Mouse (Mus musculus) adrenal gland, postnatal 36 days (tissue): ENCODE data around the gene Syt3. TPM values are rescaled to one million over a fixed set of nuclear protein-coding genes. Genes with fewer than 3 reads are reported as not detected.
A peak's percentile ranks its signal among the peaks of the same experiment; 100 is the strongest.

ENCODE experiments used
- DNase-seq, 2 experiments: peaks; one replicate each; pipeline ENCODE4 v3.0.0; 2021; ENCODE audit warnings: mixed read lengths in 1 of 2
- total RNA-seq, 2 experiments: library from RNA; stranded (reverse); gene quantifications; 2 replicates each; pipeline ENCODE4 v1.2.3; 2021

Syt3 gene
- total RNA-seq, 2 experiments from 2014 or later: 3.0 to 4.7 TPM

DNA sequence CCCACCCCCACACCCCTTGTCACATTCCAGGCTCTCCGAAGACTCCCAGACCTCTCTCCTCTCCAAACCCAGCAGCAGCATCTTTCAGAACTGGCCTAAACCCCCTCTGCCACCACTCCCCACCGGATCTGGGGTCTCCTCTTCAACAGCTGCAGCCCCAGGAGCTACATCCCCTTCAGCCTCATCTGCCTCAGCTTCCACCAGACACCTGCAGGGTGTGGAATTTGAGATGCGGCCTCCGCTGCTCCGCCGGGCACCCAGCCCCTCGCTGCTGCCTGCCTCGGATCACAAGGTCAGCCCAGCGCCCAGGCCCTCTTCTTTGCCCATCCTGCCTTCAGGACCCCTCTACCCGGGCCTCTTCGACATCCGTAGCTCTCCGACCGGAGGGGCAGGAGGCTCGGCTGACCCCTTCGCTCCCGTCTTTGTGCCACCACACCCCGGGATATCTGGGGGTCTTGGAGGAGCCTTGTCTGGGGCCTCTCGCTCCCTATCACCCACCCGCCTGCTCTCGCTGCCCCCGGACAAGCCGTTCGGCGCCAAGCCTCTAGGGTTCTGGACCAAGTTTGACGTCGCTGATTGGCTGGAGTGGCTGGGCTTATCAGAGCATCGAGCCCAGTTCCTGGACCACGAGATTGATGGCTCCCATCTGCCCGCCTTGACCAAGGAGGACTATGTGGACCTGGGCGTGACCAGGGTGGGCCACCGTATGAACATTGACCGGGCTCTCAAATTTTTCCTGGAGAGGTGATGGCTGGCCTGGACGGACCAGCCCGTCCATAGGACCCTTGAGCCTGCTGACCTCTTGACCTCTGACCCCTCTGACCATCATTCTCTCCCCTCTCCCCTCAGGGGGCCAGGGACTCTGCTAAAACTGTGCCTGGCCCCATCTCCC lies 27.1 kb upstream of the Syt3 start:
- DNase-seq: no peak

DNA sequence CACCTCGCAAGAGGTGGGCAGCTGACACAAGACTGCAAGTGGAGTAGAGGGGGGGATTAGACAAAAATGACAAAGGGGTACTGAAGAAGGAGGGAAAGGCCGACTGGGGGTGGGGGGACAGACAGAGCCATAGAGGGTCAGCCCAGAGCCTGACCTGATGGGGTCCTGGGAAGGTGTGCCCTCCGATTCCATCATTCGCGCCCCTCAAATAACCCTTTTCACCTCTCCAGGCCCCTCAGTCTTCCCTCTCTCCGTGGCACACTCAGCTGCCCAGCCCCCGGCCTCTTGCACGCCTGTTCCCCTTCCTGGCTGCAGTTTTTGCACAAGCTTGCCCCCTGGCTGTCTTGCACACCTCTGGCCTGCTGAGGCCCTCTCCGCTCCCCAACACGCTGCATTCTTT lies 26.4 kb upstream of the Syt3 start:
- no peak for DNase-seq

DNA sequence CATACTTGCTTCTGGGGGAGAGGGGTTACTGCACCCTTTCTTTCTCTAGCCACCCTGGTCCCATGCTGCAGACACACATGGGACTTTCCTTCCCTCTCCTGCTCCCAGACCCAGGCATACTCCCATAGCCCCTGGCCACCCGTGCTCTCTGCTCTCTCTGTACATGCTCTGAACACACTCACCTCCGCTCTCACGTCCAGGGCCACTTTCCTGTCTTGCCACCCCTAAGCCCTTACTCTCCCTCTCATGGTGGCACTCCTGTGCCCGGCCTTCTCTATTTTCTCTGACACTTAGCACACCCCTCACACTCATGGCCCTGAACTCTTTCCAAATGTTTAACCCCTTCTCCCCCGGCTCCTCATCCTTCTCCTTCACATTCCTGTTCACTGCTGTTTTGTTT lies 25.9 kb upstream of the Syt3 start:
- no peak for DNase-seq

- no peak for DNase-seq
These were observed 24.8 kb upstream of the Syt3 start for GRCm38 (mm10) chr7:44358886-44359654.

- peak; percentile 94 to 96 for DNase-seq
These were observed 23.8 kb upstream of the Syt3 start for GRCm38 (mm10) chr7:44359908-44360672.

DNA sequence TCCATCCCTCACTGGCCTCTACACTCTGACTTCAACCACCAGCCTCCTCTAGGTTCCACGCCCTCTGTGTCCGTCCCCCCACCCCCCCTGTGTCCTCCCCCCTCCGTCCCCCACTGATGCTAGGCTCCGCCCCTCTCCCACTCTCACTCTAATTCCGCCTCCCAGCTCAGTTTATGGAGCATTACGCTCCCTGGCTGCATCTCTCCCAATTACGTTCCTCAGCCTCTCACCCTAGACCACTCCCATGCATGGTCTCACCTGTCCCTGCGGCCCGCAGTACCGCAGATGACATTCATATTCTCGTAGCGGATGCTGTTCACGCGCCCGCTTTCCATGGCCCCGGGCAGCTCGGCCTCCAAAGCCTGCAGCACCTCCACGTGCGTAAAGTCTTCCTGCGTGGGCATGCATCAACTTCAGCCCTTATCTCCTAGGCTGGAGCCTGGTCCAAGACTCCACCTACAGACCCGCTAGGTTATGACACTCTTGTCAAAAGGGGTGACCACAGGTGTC lies 23.1 kb upstream of the Syt3 start:
- DNase-seq: no peak

DNA sequence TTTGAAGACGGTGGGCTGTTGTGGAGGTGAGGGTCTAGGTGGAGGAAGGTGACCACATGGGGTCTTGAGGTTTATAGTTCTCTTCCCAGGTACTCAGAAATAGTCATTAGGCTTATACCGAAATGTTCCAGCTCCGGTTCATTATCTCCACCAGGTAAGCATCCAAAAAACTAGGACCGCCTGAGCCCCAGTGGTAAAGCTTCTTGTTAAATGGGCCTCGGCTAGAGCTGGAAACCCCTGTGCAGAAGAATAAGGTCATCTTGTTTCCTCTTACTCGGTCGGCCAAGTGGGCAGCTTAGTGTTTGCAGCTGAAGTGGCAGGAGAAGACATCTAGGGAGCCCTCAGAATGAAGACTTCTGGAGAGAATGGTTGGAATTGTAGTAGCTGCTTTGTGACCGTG lies 11.2 kb upstream of the Syt3 start:
- DNase-seq: no peak

DNA sequence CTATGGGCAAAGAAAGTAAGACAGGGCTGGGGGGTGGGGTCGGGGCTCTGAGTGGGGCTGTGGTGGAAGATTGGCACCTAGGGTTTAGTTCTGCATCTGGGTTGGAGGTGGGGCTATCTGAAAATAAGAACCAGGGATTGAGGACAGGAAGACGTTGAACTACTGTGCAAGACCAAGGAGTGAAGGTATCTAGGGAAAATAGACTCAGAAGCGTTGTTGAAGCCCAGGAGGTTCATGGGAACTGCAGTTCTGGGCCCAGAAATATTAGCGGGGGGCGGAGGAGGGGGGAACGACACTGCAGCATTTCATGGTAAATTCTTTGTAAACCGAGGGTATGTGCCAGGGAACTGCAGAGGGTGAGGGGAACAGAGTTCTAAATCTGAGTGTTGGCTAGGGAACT lies 10.4 kb upstream of the Syt3 start:
- no peak for DNase-seq

DNA sequence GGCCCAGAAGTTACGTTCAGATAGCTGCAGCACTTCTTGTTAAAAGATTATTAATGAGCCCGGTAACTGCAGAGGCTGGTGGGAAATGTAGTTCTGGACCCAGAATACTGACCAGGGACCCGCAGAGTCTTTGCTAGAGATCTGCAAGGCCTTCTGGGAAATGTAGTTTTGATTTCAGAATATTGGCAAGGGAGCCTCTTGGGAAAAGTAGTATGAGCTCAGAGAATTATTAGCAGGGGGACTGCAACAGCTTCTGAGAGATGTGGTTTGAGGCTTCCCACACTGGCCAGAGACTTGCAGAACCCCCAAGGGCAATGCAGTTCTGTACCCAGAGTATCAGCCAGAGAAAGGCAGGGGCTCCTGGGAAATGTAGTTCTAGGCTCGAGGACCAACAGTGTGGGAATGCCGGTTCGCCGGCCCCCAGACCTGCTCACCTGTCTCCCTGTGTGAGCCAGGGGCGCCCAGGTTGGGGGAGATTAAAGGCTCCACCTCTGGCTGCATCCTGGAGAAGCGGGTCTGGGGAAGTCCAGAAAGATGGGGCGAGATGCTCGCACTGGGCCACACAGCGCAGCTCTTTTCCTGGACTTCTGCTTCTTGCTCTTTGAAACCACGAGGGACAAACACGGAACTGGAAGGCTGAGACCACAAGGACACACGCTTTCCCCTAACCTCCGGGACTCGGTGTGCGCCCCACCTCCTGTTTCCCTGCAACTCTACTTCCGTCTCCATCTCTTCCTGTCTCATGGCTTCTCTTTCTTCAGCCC lies 9.8 kb upstream of the Syt3 start:
- DNase-seq: peak; percentile 80 to 88

GRCm38 (mm10) chr7:44374756-44375155 lies 9.1 kb upstream of the Syt3 start:
- no peak for DNase-seq

DNA sequence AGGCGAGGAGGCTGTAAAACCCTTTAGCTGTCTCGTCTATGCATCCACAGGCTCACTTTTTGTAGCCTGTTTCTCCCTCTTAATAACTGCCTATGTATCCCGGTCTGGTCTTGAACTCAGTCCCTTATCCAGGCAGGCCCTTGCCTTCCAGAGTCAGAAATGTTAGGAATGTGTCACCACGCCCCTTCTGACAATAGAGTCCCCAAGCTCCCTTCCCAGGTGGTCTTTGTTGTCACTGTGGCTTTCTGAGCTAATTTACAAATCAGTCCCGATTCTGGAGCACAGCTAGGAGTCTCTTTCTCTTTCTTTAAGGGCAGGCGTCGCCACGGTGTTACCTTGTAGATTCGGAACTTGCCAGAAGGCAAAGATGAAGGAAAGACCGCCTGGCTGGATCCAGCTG lies 8.7 kb upstream of the Syt3 start:
- DNase-seq: no peak

DNA sequence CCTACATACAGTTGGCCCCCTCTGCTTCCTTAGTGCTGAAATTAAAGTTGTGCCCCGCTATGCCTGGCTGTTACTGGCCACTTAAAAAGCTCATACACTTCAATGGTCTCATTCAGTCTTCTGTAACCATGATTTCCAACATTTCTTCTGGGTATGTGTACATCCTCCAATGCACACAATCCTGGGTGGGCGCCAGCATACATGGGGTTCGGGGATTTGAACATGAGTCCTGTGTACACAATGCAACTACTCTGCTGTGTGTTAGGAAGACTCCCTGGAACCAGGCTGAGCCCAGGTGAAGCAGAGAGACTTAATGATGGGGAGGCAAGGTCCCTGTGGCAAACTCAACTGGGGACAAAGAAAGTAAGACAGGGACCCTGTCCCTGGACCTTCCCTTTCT lies 8.1 kb upstream of the Syt3 start:
- DNase-seq: no peak

DNA sequence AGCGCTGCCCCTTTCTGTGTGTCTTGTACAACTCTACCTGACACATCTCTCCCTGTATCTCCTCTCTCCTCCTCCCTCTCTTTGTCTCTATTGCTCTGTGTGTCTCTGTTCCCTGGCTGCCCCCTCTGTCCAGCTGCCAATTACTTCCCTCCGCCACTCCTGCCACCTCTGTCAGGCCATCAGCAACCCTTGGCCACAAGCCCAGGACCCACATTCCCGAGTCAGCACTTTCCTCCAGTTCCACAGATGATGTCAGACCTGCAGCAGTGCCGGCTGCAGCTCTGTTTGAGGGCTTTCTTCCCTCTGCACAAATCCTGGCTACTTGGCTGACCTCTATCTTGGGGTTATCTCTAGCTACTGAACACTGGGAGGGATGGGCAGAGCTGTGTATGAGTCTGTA lies 5.6 kb upstream of the Syt3 start:
- peak; percentile 37 to 44 for DNase-seq

DNA sequence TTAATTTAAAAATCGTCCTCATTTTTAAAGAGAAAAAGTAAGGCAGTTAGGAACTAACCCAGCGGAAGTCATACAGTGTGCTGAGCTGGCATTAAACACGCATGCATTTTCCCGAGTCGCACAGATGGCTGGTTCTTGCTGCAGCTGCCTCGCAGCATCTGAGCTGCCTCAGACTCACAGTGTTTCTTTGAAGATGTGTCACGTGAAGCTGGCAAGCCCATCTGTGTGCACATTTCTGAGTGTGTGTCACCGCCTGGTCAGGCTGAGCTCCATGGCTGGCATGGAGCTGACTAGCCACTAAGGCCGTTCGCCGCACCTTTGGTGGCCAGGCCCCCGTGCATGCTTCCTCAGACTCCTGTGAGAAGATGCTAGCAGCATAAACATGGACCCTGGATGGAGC lies 1.4 kb upstream of the Syt3 start:
- DNase-seq: no peak

DNA sequence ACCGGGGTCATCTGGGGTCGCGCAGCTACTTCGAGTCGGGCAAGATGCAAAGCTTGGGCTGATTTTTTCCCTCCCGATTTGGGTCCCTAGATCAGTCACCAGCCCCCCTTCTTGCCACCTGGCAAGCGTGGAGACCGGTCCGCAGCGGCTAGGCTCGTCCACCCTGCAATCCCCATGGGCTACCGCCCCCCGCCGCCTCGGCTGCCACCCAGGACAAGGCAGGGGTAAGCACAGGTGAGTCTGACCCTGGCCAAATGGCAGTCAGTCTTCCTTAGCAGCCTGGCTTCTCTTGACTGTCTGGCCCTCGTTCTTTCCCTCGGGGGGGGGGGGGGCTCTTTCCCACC lies 786 bp downstream of the Syt3 start:
- no peak for DNase-seq

- DNase-seq: no peak
These were observed 1.8 kb downstream of the Syt3 start, which contains the start of gene 1700008O03Rik for GRCm38 (mm10) chr7:44385720-44386119. TSS of gene 1700008O03Rik (minus strand) at chr7:44385820.

- peak in 1 of 2 experiments; percentile 32 for DNase-seq
These were observed 7.9 kb downstream of the Syt3 start for GRCm38 (mm10) chr7:44391831-44392230.

GRCm38 (mm10) chr7:44392341-44392740 lies 8.4 kb downstream of the Syt3 start:
- DNase-seq: no peak

- no peak for DNase-seq
These were observed 9.4 kb downstream of the Syt3 start for GRCm38 (mm10) chr7:44393284-44393683.

DNA sequence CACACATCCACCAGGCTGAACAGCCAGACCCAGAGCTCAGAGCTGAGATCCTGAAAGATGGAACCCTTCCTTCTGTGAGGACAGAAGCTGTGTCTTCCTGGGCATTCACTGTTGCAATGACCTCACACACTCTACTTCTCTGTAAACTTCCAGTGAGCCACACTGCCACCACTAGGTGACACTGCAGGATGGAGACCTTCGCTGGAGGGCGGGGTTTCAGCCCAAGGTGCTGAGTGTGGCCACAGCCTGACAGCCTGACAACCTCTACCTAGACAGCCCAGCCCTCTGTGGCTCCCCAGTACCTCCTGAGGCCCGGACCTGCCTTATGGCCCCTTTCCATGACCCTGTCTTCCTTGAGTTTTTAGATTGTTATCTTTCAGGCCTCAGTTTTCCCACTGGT lies 14.7 kb downstream of the Syt3 start:
- peak; percentile 50 to 58 for DNase-seq

DNA sequence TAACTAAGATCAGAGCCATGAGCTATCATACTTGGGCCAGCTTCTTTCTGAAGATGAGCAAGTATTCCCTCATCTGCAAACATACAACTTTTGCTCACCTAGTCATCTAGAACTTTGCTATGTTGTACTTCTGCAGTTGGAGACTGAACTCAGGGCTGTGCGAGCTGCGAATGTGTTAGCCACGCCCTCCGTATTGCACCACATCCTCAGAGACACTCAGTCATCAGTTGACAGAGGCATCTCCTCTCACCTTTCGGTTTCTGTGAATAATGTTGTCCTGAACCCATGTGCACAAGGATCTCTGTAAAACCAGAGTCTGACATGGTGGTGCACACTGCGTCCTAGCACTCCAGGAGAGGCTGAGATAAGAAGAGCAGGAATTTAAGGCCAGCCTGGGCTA lies 17.8 kb downstream of the Syt3 start:
- no peak for DNase-seq
